Mouse (Mus musculus) liver, embryonic 12.5 days (tissue): ENCODE data around the gene Zbtb26. TPM values are rescaled to one million over a fixed set of nuclear protein-coding genes. Genes with fewer than 3 reads are reported as not detected.
A peak's percentile ranks its signal among the peaks of the same experiment; 100 is the strongest.

ENCODE experiments used
- ATAC-seq: fragments of 200-750 bp; cut with Nextera tagmentation; 2 replicates; pipeline ENCODE4 v1.8.0; 2017; ENCODE audit warnings: moderate number of reproducible peaks, mild to moderate bottlenecking, moderate library complexity
- H3K27ac ChIP-seq: fragments of 300-500 bp; sonication (generic); 2 replicates; pipeline ENCODE4 v1.5.1; 2016; ENCODE audit warnings: mild to moderate bottlenecking
- H3K27me3 ChIP-seq: fragments of 300-500 bp; sonication (generic); replicated peaks from 2 replicates; pipeline ENCODE4 v1.6.1; 2016; ENCODE audit warnings: mild to moderate bottlenecking, moderate library complexity
- H3K36me3 ChIP-seq: fragments of 300-500 bp; sonication (generic); 2 replicates; pipeline ENCODE4 v1.6.1; 2016; ENCODE audit warnings: mild to moderate bottlenecking, moderate library complexity
- H3K4me1 ChIP-seq: fragments of 300-500 bp; sonication (generic); 2 replicates; pipeline ENCODE4 v1.6.1; 2016
- H3K4me2 ChIP-seq: fragments of 300-500 bp; sonication (generic); 2 replicates; pipeline ENCODE4 v1.6.1; 2016; ENCODE audit warnings: mild to moderate bottlenecking, moderate library complexity
- H3K4me3 ChIP-seq: fragments of 300-500 bp; sonication (generic); 2 replicates; pipeline ENCODE4 v1.5.1; 2016; ENCODE audit warnings: mild to moderate bottlenecking, moderate library complexity
- H3K9ac ChIP-seq: fragments of 300-500 bp; sonication (generic); 2 replicates; pipeline ENCODE4 v1.6.1; 2016; ENCODE audit warnings: mild to moderate bottlenecking, moderate library complexity
- H3K9me3 ChIP-seq: fragments of 300-500 bp; sonication (generic); replicated peaks from 2 replicates; pipeline ENCODE4 v1.6.1; 2016; ENCODE audit warnings: mild to moderate bottlenecking, moderate library complexity
- WGBS: fragments of 180-500 bp; shearing (Covaris S2); methylation state at CpG from one replicate; pipeline ENCODE4 v1.1.7; 2016; ENCODE audit not compliant: insufficient replicate concordance; 5-methylcytosine and 5-hydroxymethylcytosine counted together
- polyA plus RNA-seq: library from polyadenylated mRNA; unstranded; fragments of >200 nt; fragmentation: Nextera tagmentation; extraction: Ambion mirVana; gene quantifications from 2 replicates; pipeline ENCODE4 v1.2.1, GENCODE M21; 2016

Zbtb26 gene
- polyA plus RNA-seq, 1 experiment from 2014 or later, result 3.4 TPM

GRCm38 (mm10) chr2:37431609-37432008 is 11.3 kb downstream of the Zbtb26 start:
- Histone ChIP-seq H3K36me3 (peaks cover 34% of the 10 kb centered on the region), H3K4me1 (peaks cover 19% of the 10 kb centered on the region), H3K4me3 (peak overlapping the region; percentile 91), H3K9ac (peak overlapping the region; percentile 86), H3K4me2 (peak overlapping the region; percentile 84), H3K27me3 (no peaks in the 10 kb centered on the region), H3K9me3 (no peaks in the 10 kb centered on the region), H3K27ac (peak overlapping the region; percentile 96)
- peak; percentile 14; the same call in 1 of the 2 replicates for ATAC-seq
- 22% methylated on average over 7 of the region's 7 CpGs for WGBS

GRCm38 (mm10) chr2:37430593-37431464 is 12.1 kb downstream of the Zbtb26 start:
- Histone ChIP-seq H3K4me2 (peak overlapping the region; percentile 84), H3K27me3 (no peaks in the 10 kb centered on the region), H3K9ac (peak overlapping the region; percentile 86), H3K9me3 (no peaks in the 10 kb centered on the region), H3K36me3 (peaks cover 26% of the 10 kb centered on the region), H3K4me3 (peak overlapping the region; percentile 91), H3K27ac (peak overlapping the region; percentile 96), H3K4me1 (peaks cover 19% of the 10 kb centered on the region)
- ATAC-seq, result peak; percentile 97
- WGBS, result under 1% methylated on average over 38 of the region's 38 CpGs

- H3K9me3 ChIP-seq, result no peaks in the 10 kb centered on the region
- no peak overlapping the region; the same call in 1 of the 2 replicates for H3K4me2 ChIP-seq
- peaks cover 10% of the 10 kb centered on the region for H3K36me3 ChIP-seq
- H3K27ac ChIP-seq, result no peak overlapping the region
- ATAC-seq, result no peak
- H3K27me3 ChIP-seq, result no peaks in the 10 kb centered on the region
- 43% methylated on average over 3 of the region's 3 CpGs for WGBS
- H3K4me1 ChIP-seq, result peaks cover 29% of the 10 kb centered on the region
- no peak overlapping the region for H3K9ac ChIP-seq
- H3K4me3 ChIP-seq, result no peak overlapping the region
Measured at GRCm38 (mm10) chr2:37423671-37424070, 19.3 kb downstream of the Zbtb26 start.

GRCm38 (mm10) chr2:37422306-37423304 is 20.3 kb downstream of the Zbtb26 start, which contains the start of gene Rc3h2:
Gene Rc3h2, minus strand, starts transcription at chr2:37422903.
- peak within 1 kb of the TSS; percentile 81 for H3K4me2 ChIP-seq
- H3K4me3 ChIP-seq, result peak within 1 kb of the TSS; percentile 90
- WGBS, result under 1% methylated on average over 74 of the region's 75 CpGs
- peaks cover 3% of the 10 kb centered on the region; the same call in 1 of the 2 replicates for H3K36me3 ChIP-seq
- peak within 1 kb of the TSS; percentile 94 for H3K27ac ChIP-seq
- peak within 1 kb of the TSS; percentile 92 for H3K9ac ChIP-seq
- ATAC-seq, result peak; percentile 98
- no peaks in the 10 kb centered on the region for H3K27me3 ChIP-seq
- peaks cover 29% of the 10 kb centered on the region for H3K4me1 ChIP-seq
- no peaks in the 10 kb centered on the region for H3K9me3 ChIP-seq

- ATAC-seq, result no peak
- 9% methylated on average over 3 of the region's 3 CpGs for WGBS
- Histone ChIP-seq H3K27ac (peak overlapping the region; percentile 94), H3K9ac (peak overlapping the region; percentile 92), H3K4me3 (peak overlapping the region; percentile 90), H3K4me1 (peaks cover 29% of the 10 kb centered on the region), H3K4me2 (peak overlapping the region; percentile 81), H3K36me3 (no peaks in the 10 kb centered on the region), H3K27me3 (no peaks in the 10 kb centered on the region), H3K9me3 (no peaks in the 10 kb centered on the region)
Measured at GRCm38 (mm10) chr2:37421903-37422302, 21.0 kb downstream of the Zbtb26 start.

GRCm38 (mm10) chr2:37395539-37395938 is 47.4 kb downstream of the Zbtb26 start:
- Histone ChIP-seq H3K36me3 (peaks cover 58% of the 10 kb centered on the region), H3K9ac (no peak overlapping the region), H3K27ac (no peak overlapping the region), H3K27me3 (no peaks in the 10 kb centered on the region), H3K4me2 (no peak overlapping the region), H3K9me3 (no peaks in the 10 kb centered on the region), H3K4me3 (no peak overlapping the region), H3K4me1 (no peaks in the 10 kb centered on the region)
- WGBS, result 59% methylated on average over 1 of the region's 1 CpGs
- ATAC-seq, result no peak

- no peak overlapping the region for H3K27ac ChIP-seq
- H3K9me3 ChIP-seq, result no peaks in the 10 kb centered on the region
- no peaks in the 10 kb centered on the region for H3K4me1 ChIP-seq
- H3K36me3 ChIP-seq, result peaks cover 54% of the 10 kb centered on the region
- WGBS, result 90% methylated on average over 9 of the region's 9 CpGs
- no peak overlapping the region for H3K4me2 ChIP-seq
- no peak overlapping the region for H3K9ac ChIP-seq
- no peak overlapping the region for H3K4me3 ChIP-seq
- no peak for ATAC-seq
- no peaks in the 10 kb centered on the region for H3K27me3 ChIP-seq
Measured at GRCm38 (mm10) chr2:37382921-37383320, 60.0 kb downstream of the Zbtb26 start.

Other genes with a start within 250 kb of the Zbtb26 start
- gene Olfr366, start 231.6 kb downstream of the Zbtb26 start, polyA plus RNA-seq, result not detected in 2 replicates
- not detected in 2 replicates for gene Olfr368, start 116.6 kb downstream of the Zbtb26 start, polyA plus RNA-seq
- gene Pdcl, start 83.8 kb downstream of the Zbtb26 start, polyA plus RNA-seq, result 16.1 and 16.3 TPM in 2 replicates
- gene Rc3h2, start 20.2 kb downstream of the Zbtb26 start, polyA plus RNA-seq, result 7.0 and 7.7 TPM in 2 replicates
- gene Zbtb6, start within 50 bp of the Zbtb26 start, polyA plus RNA-seq, result 3.3 and 3.6 TPM in 2 replicates
- 13.4 and 13.9 TPM in 2 replicates for gene Rabgap1, start 144 bp upstream of the Zbtb26 start, polyA plus RNA-seq
- 0.26 and 0.28 TPM in 2 replicates for gene Gpr21, start 73.2 kb upstream of the Zbtb26 start, polyA plus RNA-seq